Mouse (Mus musculus): ENCODE data around the gene Skil. TPM values are rescaled to one million over a fixed set of nuclear protein-coding genes. Genes with fewer than 3 reads are reported as not detected.

Skil gene
- polyA plus RNA-seq, 1 experiment from 2014 or later = 14.2 TPM

GRCm38 (mm10) chr3:31098556-31098955 is 3.7 kb downstream of the Skil start:
- no peak overlapping the region for H3K9ac ChIP-seq (ENCODE audit: low read depth, low read length)
- H3K9me3 ChIP-seq (ENCODE audit: control insufficient read depth, low read length) = no peaks in the 10 kb centered on the region
- DNase-seq (ENCODE audit: low spot score) (no peak), ATAC-seq (replicated peaks; ENCODE audit: low FRiP score) (no peak)
- H3K27ac ChIP-seq (ENCODE audit: low read depth, low read length) = no peak overlapping the region
- H3K4me2 ChIP-seq = peak overlapping the region; percentile 28; the same call in 1 of the 2 replicates
- no peak overlapping the region for H3K4me3 ChIP-seq (ENCODE audit: low read depth, low read length)
- H3K36me3 ChIP-seq (ENCODE audit: control insufficient read depth, insufficient read depth, low read length) = no peaks in the 10 kb centered on the region
- H3K27me3 ChIP-seq (replicated peaks; ENCODE audit: control insufficient read depth, insufficient read depth, low read length) = no peaks in the 10 kb centered on the region
- 88% methylated on average over 1 of the region's 1 CpGs for WGBS
- peaks cover 9% of the 10 kb centered on the region; the same call in 1 of the 2 replicates for H3K4me1 ChIP-seq (replicated peaks; ENCODE audit: control insufficient read depth, insufficient read depth, low read length)

- Histone ChIP-seq H3K4me2 (0 out of 2 replicates have a peak overlapping the region, but pooled peaks have one; percentile 10), H3K4me3 (ENCODE audit: low read depth, low read length) (no peak overlapping the region), H3K27ac (ENCODE audit: low read depth, low read length) (no peak overlapping the region), H3K9ac (ENCODE audit: low read depth, low read length) (no peak overlapping the region), H3K36me3 (ENCODE audit: control insufficient read depth, insufficient read depth, low read length) (no peaks in the 10 kb centered on the region), H3K27me3 (replicated peaks; ENCODE audit: control insufficient read depth, insufficient read depth, low read length) (no peaks in the 10 kb centered on the region), H3K9me3 (ENCODE audit: control insufficient read depth, low read length) (no peaks in the 10 kb centered on the region), H3K4me1 (replicated peaks; ENCODE audit: control insufficient read depth, insufficient read depth, low read length) (peaks cover 9% of the 10 kb centered on the region; the same call in 1 of the 2 replicates)
- 80% methylated on average over 5 of the region's 5 CpGs for WGBS
- DNase-seq (ENCODE audit: low spot score) (no peak), ATAC-seq (replicated peaks; ENCODE audit: low FRiP score) (no peak)
These were observed 5.2 kb downstream of the Skil start for GRCm38 (mm10) chr3:31100026-31100425.

DNA sequence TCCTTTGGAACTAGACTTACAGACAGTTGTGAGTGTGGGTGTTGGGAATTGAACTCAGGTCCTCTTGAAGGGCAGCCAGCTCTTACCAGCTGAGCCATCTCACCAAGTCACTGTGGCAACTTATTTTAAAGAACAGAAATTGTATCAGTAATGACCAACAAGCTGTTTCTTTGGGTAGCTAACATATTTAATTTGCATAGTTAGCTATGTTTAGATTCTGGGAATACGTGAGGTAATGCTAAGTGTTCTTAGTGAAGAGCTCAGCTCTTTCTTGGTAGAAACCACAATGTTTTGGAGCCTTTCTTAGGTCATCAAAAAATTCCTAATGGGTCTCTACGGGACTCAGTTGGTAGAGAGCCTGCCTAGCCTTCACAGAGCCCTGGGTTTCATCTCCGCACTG is 5.9 kb downstream of the Skil start:
- ATAC-seq (replicated peaks; ENCODE audit: low FRiP score) (no peak), DNase-seq (ENCODE audit: low spot score) (no peak)
- no peak overlapping the region for H3K4me3 ChIP-seq (ENCODE audit: low read depth, low read length)
- no peaks in the 10 kb centered on the region for H3K36me3 ChIP-seq (ENCODE audit: control insufficient read depth, insufficient read depth, low read length)
- H3K9ac ChIP-seq (ENCODE audit: low read depth, low read length) = no peak overlapping the region
- no peak overlapping the region for H3K4me2 ChIP-seq
- peaks cover 7% of the 10 kb centered on the region; the same call in 1 of the 2 replicates for H3K4me1 ChIP-seq (replicated peaks; ENCODE audit: control insufficient read depth, insufficient read depth, low read length)
- no peaks in the 10 kb centered on the region for H3K27me3 ChIP-seq (replicated peaks; ENCODE audit: control insufficient read depth, insufficient read depth, low read length)
- H3K27ac ChIP-seq (ENCODE audit: low read depth, low read length) = no peak overlapping the region
- WGBS = 93% methylated on average over 3 of the region's 3 CpGs
- H3K9me3 ChIP-seq (ENCODE audit: control insufficient read depth, low read length) = no peaks in the 10 kb centered on the region

DNA sequence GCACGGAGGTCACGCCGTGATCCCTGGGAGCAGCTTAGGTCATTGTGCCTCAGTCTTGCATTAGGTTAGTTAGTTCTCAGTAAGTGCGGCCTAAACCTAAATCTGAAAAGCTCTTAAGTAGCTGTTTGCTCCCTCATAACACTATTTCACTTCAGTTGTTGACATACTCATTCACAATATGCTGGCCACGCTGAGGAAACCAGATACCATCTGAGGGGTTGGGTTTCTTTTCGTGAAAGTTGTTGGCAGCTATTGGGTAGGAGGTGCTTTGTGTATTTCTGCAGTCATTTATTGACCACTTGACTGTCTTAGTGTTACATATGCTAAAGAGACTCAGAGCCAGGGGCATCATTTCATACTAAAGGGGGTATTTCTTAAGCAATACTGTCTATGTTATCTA is 10.1 kb downstream of the Skil start:
- H3K4me1 ChIP-seq (replicated peaks; ENCODE audit: control insufficient read depth, insufficient read depth, low read length) = no peaks in the 10 kb centered on the region
- DNase-seq (ENCODE audit: low spot score) (no peak), ATAC-seq (replicated peaks; ENCODE audit: low FRiP score) (no peak)
- WGBS = 69% methylated on average over 6 of the region's 6 CpGs
- H3K9ac ChIP-seq (ENCODE audit: low read depth, low read length) = no peak overlapping the region
- H3K9me3 ChIP-seq (ENCODE audit: control insufficient read depth, low read length) = no peaks in the 10 kb centered on the region
- no peak overlapping the region for H3K4me3 ChIP-seq (ENCODE audit: low read depth, low read length)
- no peak overlapping the region for H3K4me2 ChIP-seq
- H3K27ac ChIP-seq (ENCODE audit: low read depth, low read length) = no peak overlapping the region
- H3K36me3 ChIP-seq (ENCODE audit: control insufficient read depth, insufficient read depth, low read length) = no peaks in the 10 kb centered on the region
- no peaks in the 10 kb centered on the region for H3K27me3 ChIP-seq (replicated peaks; ENCODE audit: control insufficient read depth, insufficient read depth, low read length)

DNA sequence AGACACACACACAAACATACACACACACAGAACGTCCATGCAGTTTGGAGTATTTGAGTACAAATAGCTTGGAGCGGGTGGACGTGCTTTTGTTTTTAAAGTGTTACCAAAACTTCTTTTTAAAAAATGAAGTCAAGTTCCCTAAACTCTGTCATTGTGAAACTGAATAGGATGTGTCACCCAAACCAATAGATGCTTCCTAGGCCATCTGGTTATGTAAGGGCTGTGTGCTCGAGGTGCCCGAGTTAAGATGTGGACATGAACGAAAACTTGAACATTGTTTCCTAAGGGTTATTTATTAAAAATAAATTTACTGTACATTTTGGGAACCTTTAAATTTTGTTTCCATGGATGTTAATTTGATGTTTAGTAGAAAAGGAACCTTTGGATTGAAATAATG is 11.7 kb downstream of the Skil start:
- DNase-seq (ENCODE audit: low spot score) (no peak), ATAC-seq (replicated peaks; ENCODE audit: low FRiP score) (no peak)
- 87% methylated on average over 6 of the region's 6 CpGs for WGBS
- no peaks in the 10 kb centered on the region for H3K27me3 ChIP-seq (replicated peaks; ENCODE audit: control insufficient read depth, insufficient read depth, low read length)
- no peaks in the 10 kb centered on the region for H3K36me3 ChIP-seq (ENCODE audit: control insufficient read depth, insufficient read depth, low read length)
- H3K4me3 ChIP-seq (ENCODE audit: low read depth, low read length) = no peak overlapping the region
- H3K9me3 ChIP-seq (ENCODE audit: control insufficient read depth, low read length) = no peaks in the 10 kb centered on the region
- H3K4me1 ChIP-seq (replicated peaks; ENCODE audit: control insufficient read depth, insufficient read depth, low read length) = no peaks in the 10 kb centered on the region
- no peak overlapping the region for H3K9ac ChIP-seq (ENCODE audit: low read depth, low read length)
- H3K27ac ChIP-seq (ENCODE audit: low read depth, low read length) = no peak overlapping the region
- no peak overlapping the region for H3K4me2 ChIP-seq

GRCm38 (mm10) chr3:31107674-31108073 is 12.8 kb downstream of the Skil start:
- DNase-seq (ENCODE audit: low spot score) (no peak), ATAC-seq (replicated peaks; ENCODE audit: low FRiP score) (no peak)
- Histone ChIP-seq H3K4me1 (replicated peaks; ENCODE audit: control insufficient read depth, insufficient read depth, low read length) (no peaks in the 10 kb centered on the region), H3K27ac (ENCODE audit: low read depth, low read length) (no peak overlapping the region), H3K9me3 (ENCODE audit: control insufficient read depth, low read length) (no peaks in the 10 kb centered on the region), H3K4me3 (ENCODE audit: low read depth, low read length) (no peak overlapping the region), H3K27me3 (replicated peaks; ENCODE audit: control insufficient read depth, insufficient read depth, low read length) (no peaks in the 10 kb centered on the region), H3K9ac (ENCODE audit: low read depth, low read length) (no peak overlapping the region), H3K36me3 (ENCODE audit: control insufficient read depth, insufficient read depth, low read length) (no peaks in the 10 kb centered on the region), H3K4me2 (no peak overlapping the region)
- 91% methylated on average over 4 of the region's 4 CpGs for WGBS

DNA sequence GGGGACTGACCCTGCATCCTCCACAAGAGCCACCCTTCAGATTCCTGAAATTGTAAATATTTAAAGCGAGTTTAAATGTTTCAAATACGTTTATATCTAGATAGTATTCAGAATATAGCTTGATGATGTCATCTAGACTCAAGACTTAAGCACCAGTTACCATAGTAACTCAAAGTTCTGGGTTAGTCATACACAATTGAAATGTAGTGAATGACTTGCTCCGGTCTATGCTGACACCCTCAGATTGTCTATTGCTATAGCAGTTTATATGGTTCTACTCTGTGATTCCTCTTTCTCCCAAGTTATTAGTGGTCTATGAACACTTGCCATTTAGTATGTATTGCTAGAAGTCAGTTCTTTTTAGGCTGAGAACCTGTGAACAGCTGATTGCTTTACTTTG is 14.2 kb downstream of the Skil start:
- ATAC-seq (replicated peaks; ENCODE audit: low FRiP score) = no peak
- Histone ChIP-seq H3K36me3 (ENCODE audit: control insufficient read depth, insufficient read depth, low read length) (peaks cover 4% of the 10 kb centered on the region; the same call in 1 of the 2 replicates), H3K4me2 (no peak overlapping the region), H3K9ac (ENCODE audit: low read depth, low read length) (no peak overlapping the region), H3K9me3 (ENCODE audit: control insufficient read depth, low read length) (no peaks in the 10 kb centered on the region), H3K4me1 (replicated peaks; ENCODE audit: control insufficient read depth, insufficient read depth, low read length) (no peaks in the 10 kb centered on the region), H3K27ac (ENCODE audit: low read depth, low read length) (no peak overlapping the region), H3K27me3 (replicated peaks; ENCODE audit: control insufficient read depth, insufficient read depth, low read length) (no peaks in the 10 kb centered on the region), H3K4me3 (ENCODE audit: low read depth, low read length) (no peak overlapping the region)
- no peak for DNase-seq (ENCODE audit: low spot score)
- WGBS = 75% methylated on average over 3 of the region's 3 CpGs

GRCm38 (mm10) chr3:31123098-31123497 is 28.2 kb downstream of the Skil start:
- Histone ChIP-seq H3K4me3 (ENCODE audit: low read depth, low read length) (no peak overlapping the region), H3K36me3 (ENCODE audit: control insufficient read depth, insufficient read depth, low read length) (no peaks in the 10 kb centered on the region; the same call in 1 of the 2 replicates), H3K9me3 (ENCODE audit: control insufficient read depth, low read length) (no peaks in the 10 kb centered on the region), H3K27ac (ENCODE audit: low read depth, low read length) (no peak overlapping the region), H3K9ac (ENCODE audit: low read depth, low read length) (no peak overlapping the region), H3K4me1 (replicated peaks; ENCODE audit: control insufficient read depth, insufficient read depth, low read length) (no peaks in the 10 kb centered on the region), H3K27me3 (replicated peaks; ENCODE audit: control insufficient read depth, insufficient read depth, low read length) (no peaks in the 10 kb centered on the region), H3K4me2 (no peak overlapping the region)
- ATAC-seq (replicated peaks; ENCODE audit: low FRiP score) = no peak
- no peak for DNase-seq (ENCODE audit: low spot score)
- 90% methylated on average over 4 of the region's 4 CpGs for WGBS

GRCm38 (mm10) chr3:31126303-31126702 is 31.4 kb downstream of the Skil start:
- H3K4me1 ChIP-seq (replicated peaks; ENCODE audit: control insufficient read depth, insufficient read depth, low read length) = no peaks in the 10 kb centered on the region
- ATAC-seq (replicated peaks; ENCODE audit: low FRiP score) = no peak
- no peaks in the 10 kb centered on the region for H3K27me3 ChIP-seq (replicated peaks; ENCODE audit: control insufficient read depth, insufficient read depth, low read length)
- no peak overlapping the region for H3K27ac ChIP-seq (ENCODE audit: low read depth, low read length)
- H3K4me2 ChIP-seq = no peak overlapping the region
- no peak for DNase-seq (ENCODE audit: low spot score)
- no peaks in the 10 kb centered on the region; the same call in 1 of the 2 replicates for H3K36me3 ChIP-seq (ENCODE audit: control insufficient read depth, insufficient read depth, low read length)
- H3K4me3 ChIP-seq (ENCODE audit: low read depth, low read length) = no peak overlapping the region
- WGBS = 52% methylated on average over 4 of the region's 4 CpGs
- H3K9me3 ChIP-seq (ENCODE audit: control insufficient read depth, low read length) = no peaks in the 10 kb centered on the region
- no peak overlapping the region for H3K9ac ChIP-seq (ENCODE audit: low read depth, low read length)
